Mouse (Mus musculus) neural tube, embryonic 14.5 days (tissue): ENCODE data around the gene Usp15. TPM values are rescaled to one million over a fixed set of nuclear protein-coding genes. Genes with fewer than 3 reads are reported as not detected.

ENCODE experiments used
- microRNA-seq: library from miRNA; unstranded; fragments of <30 nt; microRNA quantifications from one replicate; pipeline ENCODE4, GENCODE M21; 2016
- polyA plus RNA-seq: library from polyadenylated mRNA; unstranded; fragments of >200 nt; fragmentation: Nextera tagmentation; extraction: Ambion mirVana; gene quantifications from 2 replicates; pipeline ENCODE4 v1.2.1, GENCODE M21; 2014

The Usp15 gene
- polyA plus RNA-seq, 1 experiment from 2014 or later, result 106 TPM

Small RNA genes lying within 50 kb of the gene (microRNA-seq; reads per million reads assigned to microRNA genes)
- gene Gm27920, result not detected

Other genes starting within 250 kb of the Usp15 start
- 34.7 and 45.9 TPM in 2 replicates for gene Mon2, start 120.5 kb downstream of the Usp15 start, polyA plus RNA-seq
- 42.8 and 43.9 TPM in 2 replicates for gene Fam19a2, start 67.0 kb upstream of the Usp15 start, polyA plus RNA-seq